Mouse (Mus musculus) small intestine, adult 2 months (tissue): ENCODE measurements around the gene Csmd2.

Experiments used
- CTCF ChIP-seq: fragments of 200-500 bp; IDR thresholded peaks from 2 replicates; pipeline ENCODE4 v1.5.1; 2012; ENCODE audit warnings: low read depth, mild to moderate bottlenecking, control low read depth, inconsistent platforms, low read length, moderate library complexity, mixed read lengths; ENCODE audit not compliant: insufficient replicate concordance, insufficient read length; ENCODE audit errors: extremely low read depth
- POLR2A ChIP-seq: fragments of 200-500 bp; IDR thresholded peaks from 2 replicates; pipeline ENCODE4 v1.6.1; 2012; ENCODE audit warnings: low read depth, mild to moderate bottlenecking, control low read depth, inconsistent platforms, low read length, moderate library complexity

DNA sequence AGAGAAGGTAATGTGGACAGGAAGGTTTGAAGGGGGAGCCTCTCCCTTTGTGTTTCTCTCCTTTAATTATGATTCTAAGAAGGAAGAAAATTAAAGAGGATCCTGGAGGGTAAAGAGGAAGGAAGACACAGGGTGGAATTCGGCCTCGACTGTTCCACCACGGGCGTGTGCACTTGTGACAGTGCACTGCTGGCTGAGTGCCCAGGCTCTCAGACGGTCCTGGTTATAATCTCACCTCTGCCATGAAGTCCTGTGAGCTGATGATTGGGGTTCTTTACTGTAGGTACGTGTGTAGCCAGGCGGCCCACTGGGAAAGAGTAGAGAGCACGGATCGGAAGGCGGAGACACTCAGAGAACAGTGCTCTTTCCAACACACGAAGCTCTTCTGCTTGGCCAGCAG, 285.5 kb downstream of the Csmd2 start:
- TF ChIP-seq CTCF (no peak), POLR2A (no peak)
